Mouse (Mus musculus): Measurements from ENCODE around the gene Pde3a. TPM values are rescaled to one million over a fixed set of nuclear protein-coding genes. Genes with fewer than 3 reads are reported as not detected.

The Pde3a gene
- total and polyA plus RNA-seq, 3 experiments = 4.2 to 17.3 (median 11.4) TPM

DNA sequence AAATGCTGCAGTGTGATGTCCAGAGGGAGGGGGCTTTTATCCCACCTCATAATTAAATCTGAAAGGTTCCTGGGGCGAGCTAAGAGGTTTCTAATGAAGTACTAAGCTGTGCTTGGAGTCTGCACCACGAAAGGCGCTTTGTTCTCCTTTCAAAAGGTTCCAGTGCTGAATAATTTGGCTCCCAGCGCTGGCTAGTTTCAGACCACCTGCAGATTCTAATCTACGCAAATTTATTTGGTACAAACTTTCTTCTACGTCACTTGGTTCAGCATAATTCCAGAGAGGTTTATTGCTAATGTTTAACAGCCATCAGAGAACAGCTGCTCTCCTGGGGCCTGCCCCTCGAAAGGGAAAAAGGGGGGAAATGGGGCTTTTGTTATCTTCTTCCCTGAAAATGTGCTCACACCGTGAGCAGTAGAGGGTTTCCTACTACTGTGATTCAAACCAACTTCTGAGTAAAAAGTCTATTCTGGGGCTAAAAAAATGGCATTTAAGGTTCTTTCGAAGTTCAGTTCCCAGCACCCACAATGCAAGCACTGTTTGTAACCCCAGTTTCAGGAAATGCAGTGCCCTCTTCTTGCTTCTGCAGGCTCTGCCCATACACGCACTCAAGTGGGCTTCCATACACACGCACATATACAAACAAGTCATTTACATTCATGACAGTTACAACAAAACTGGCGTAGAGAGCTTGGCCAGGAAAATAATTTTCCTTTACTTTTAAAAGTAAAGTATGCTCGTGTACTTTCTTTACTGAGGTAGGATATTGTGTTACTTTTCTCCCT is 246.8 kb downstream of the Pde3a start:
- no peak for DNase-seq

DNA sequence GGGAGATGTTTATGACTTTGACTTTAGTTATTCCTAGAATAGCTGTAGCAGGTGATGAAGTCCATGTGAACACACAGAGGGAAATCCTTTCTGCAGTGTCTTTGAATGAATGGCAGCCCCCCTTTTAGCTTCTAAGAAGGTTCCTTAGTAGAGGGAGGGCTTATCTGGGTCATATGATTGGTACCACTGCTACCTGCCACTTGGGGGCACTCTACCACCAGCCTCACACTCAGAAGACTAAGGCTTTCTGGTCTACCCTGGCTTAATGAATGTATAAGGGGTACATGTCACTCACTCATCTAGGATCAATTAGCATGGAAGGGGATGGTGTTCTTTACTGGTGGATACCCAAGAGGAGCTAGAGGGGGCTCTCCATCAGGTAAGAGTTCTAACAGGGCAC is 250.4 kb downstream of the Pde3a start:
- no peak for DNase-seq

DNA sequence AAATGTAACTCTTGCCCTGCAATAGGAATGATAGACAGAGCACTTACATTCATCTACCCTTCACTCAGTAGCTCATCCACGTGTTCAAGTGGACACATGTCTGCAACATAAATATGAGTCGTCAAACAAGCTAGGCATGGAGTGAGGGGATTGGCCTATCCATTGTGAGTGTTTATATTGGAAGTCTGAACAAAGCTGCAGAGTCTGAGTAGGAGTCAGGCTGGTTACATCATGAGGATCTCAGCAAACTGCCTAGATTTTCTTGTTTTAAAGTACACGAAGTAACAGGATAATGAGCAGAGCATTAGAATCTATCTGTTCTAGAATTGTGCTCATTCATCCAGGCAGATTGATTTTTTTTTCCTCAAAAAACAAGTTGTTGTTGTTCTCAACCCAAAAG is 252.1 kb downstream of the Pde3a start:
- DNase-seq = no peak

DNA sequence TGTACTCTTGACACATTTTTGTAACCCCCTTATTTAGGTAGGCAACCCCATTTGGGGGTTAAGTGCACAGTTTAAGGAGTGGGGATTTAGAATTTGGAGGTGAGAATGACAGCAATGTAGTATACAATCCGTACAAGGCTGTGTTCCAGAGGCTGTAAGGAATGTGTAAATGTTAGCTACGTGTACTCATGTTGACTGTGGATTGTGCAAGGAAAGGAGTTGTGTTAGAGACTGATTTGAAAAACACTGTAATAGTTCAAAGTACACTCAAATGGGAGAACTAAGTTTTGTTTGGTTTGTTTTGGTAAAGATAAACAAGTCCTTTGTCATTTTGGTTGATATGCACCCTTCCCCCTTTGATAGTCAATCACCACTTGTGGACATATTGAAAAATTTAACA is 273.5 kb downstream of the Pde3a start:
- no peak for DNase-seq

DNA sequence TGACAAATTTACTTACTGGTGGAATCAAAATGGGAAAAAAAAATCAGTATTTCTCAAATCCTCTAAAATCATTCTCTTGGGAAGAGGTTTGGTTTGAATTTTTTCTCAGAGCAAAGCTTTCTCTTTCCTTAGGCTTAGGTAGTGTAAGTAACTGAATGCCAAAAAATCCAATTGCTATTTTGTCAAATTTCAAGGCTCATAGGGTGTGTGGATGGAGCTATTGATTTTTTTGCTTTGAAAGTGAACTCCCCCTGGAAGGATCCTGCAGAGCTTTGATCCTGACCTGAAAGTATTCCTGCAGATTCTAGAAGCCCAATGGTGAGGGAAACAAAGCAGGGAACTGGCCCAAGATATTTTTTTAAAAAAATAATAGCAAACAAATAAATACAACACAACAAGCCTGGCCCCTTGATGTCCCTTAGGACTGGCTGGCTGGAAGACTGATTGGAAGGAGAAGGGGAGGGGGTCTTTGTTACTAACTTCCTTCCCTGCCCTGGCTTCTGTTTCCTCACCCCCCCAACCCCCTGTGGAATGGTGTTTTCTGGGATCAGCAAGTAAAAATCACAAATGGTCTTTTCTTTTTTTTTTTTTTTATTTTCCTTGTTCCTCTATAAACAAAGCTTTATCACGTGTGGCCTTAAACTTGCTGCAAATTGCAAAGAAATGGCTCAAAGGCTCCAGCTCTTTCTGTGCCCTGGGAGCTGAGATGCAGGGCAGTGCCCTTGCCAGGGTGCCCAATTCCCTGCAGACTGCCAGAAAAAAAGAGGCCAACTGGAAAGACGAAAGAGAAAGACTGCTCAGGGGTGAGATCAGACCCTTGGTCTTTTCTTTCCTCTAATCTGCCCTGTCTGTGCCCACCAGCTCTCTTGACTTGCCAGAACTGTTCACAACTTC is 274.9 kb downstream of the Pde3a start, which contains the start of gene Slco1c1:
Gene Slco1c1 (plus strand): TSS at position 622 of the 894 bp plus-strand sequence.
- no peak for DNase-seq

GRCm38 (mm10) chr6:141525787-141526186 is 276.7 kb downstream of the Pde3a start:
- DNase-seq = no peak

GRCm38 (mm10) chr6:141530865-141531264 is 281.8 kb downstream of the Pde3a start:
- no peak for DNase-seq

- DNase-seq = no peak
Measured at GRCm38 (mm10) chr6:141537298-141537697, 288.2 kb downstream of the Pde3a start.

- DNase-seq = no peak
Measured at GRCm38 (mm10) chr6:141541136-141541535, 292.1 kb downstream of the Pde3a start.

- no peak for DNase-seq
Measured at GRCm38 (mm10) chr6:141543344-141543743, 294.3 kb downstream of the Pde3a start.
